Mouse (Mus musculus): Measurements from ENCODE around the gene Ttc7b.
A peak's percentile ranks its signal among the peaks of the same experiment; 100 is the strongest.

Ttc7b gene

DNA sequence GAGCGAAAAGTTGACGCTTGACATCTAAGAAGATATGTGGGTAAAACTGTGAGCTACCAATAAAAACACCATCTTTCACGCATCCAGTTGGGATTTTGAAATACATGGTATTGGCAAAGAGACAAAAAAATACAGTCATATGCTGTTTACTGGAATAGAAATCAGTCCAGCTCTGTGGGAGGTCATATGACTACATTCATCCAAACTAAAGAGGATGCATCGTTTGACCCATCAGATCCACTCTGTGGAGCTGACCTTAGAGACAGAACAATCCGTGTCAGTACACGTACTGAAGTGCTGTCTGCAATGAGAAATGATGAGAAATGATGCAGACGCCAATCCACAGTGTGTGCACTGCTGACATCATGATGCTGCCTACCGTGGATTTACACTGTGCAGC, 190.4 kb downstream of the Ttc7b start:
- DNase-seq (ENCODE audit: low spot score), result no peak

GRCm38 (mm10) chr12:100328998-100329397, 191.6 kb downstream of the Ttc7b start:
- DNase-seq (ENCODE audit: low spot score), result no peak

- peak; percentile 30 for DNase-seq (ENCODE audit: low spot score)
These were observed 192.1 kb downstream of the Ttc7b start for GRCm38 (mm10) chr12:100328557-100328956.

DNA sequence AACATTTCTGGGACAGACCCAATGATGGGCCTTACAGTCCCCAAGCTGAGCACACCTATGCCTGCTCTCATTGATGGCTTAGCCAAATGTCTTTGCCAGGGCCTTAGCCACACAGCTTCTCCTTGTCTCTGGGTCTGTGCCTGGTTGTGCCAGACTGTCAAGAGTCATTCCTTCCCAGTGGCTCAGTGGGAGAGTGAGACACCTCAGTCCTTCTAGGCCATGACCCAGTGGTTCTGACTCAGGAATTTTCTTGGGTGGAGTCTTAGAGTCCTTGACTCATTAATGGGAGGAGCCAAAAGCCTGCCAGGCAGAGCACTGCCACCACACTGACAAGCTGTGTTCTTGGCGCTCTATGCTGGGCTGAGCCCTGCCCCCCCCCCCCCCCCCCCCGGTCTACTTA, 193.9 kb downstream of the Ttc7b start:
- no peak for DNase-seq (ENCODE audit: low spot score)

DNA sequence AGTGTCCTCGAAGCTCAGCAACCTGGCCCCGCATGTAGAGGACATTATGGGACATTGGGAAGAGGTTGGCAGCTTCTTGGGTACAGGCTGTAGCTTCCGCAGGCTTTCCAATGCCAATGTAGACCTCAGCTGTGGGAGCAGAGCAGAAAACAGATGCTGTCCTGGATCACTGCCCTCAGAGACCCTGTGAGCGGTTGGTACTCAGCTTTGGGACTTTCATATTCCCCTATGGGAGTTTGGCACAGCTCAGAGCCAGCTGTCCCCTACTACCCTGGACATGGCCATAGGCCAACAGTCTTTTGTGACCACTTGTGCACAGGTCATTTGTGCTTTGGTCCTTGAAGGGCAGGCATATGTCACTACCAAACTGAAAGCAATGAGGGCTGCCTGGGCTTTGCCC, 195.0 kb downstream of the Ttc7b start:
- DNase-seq (ENCODE audit: low spot score), result no peak

DNA sequence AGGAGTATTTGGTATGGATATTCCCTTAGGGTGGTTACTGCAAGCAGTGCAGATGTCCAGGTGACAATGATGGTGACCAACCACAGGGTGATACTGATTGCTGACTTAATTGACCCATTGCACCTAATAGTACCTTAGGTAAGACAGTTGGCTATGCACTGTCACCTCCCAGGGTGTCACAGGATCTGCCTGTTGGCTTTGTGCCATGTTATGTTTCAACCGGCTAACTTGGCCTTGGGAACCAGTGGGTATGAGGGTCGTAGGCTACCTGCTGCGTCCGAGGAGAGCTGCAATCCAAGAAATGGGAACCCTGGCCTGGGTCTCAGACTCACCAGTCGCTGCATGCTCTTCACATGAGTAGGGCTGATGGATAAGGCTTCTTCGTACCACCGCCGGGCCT, 195.4 kb downstream of the Ttc7b start:
- DNase-seq (ENCODE audit: low spot score), result no peak

GRCm38 (mm10) chr12:100323641-100324040, 197.0 kb downstream of the Ttc7b start:
- no peak for DNase-seq (ENCODE audit: low spot score)

DNA sequence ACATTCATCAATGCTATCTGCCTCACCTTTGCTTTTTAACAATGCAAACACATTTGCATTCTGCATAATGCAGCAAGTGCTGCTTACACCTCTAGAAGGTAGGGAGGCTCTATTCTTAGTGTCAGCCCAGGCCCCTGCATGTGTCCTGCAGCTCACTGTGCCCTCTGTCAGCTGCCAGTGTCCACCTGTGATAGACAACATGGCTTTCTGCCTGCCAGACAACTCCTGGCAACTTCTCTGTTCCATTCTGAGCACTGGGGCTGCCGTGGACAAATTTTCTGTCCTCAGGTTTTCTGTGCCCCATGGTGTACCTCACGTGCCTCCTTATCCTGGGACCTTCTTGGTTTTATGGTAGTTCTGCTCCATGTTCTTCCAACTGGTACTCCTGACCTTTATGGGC, 198.4 kb downstream of the Ttc7b start:
- DNase-seq (ENCODE audit: low spot score), result no peak

DNA sequence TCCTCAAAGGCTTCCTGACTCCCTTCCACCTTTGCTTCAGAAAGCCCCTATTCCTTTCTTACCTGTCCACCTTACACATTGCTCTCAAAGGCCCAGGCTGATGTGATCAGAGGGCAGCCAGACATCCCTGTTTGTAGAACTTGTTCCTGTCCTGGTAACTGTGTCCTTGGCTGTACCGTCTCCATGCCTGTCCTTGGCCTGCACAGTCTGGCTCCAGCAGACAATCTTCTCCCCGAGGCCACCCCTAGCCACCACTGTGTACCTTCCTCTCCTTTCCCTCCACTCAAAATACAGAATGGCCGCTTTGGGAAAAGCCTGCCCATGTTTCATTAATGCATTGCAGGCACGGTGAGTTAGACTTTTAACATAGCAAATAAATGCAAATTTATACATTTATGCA, 199.1 kb downstream of the Ttc7b start:
- no peak for DNase-seq (ENCODE audit: low spot score)

- no peak for DNase-seq (ENCODE audit: low spot score)
These were observed 200.9 kb downstream of the Ttc7b start for GRCm38 (mm10) chr12:100319746-100320145.

GRCm38 (mm10) chr12:100317936-100318335, 202.7 kb downstream of the Ttc7b start:
- no peak for DNase-seq (ENCODE audit: low spot score)

DNA sequence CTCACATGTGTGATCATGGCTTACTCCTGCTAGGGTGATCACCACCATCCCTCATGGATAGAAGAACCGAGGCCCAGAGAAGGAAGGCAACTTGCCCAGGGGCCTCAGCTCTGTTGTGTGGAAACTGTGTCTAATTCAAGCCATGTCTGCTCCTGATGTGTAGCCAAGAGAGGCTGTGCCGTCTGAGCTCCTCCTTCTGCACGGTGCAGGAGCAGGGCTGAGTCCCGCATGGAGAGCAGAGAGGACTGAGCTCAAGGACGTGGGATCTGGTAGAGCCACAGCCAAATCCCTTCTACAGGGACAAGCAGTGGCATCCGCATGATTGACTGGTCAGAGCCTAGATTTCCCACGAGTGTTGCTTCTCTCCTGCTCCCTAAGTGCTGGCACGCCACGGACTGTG, 204.5 kb downstream of the Ttc7b start:
- no peak for DNase-seq (ENCODE audit: low spot score)

GRCm38 (mm10) chr12:100315119-100315885, 205.3 kb downstream of the Ttc7b start:
- no peak for DNase-seq (ENCODE audit: low spot score)

DNA sequence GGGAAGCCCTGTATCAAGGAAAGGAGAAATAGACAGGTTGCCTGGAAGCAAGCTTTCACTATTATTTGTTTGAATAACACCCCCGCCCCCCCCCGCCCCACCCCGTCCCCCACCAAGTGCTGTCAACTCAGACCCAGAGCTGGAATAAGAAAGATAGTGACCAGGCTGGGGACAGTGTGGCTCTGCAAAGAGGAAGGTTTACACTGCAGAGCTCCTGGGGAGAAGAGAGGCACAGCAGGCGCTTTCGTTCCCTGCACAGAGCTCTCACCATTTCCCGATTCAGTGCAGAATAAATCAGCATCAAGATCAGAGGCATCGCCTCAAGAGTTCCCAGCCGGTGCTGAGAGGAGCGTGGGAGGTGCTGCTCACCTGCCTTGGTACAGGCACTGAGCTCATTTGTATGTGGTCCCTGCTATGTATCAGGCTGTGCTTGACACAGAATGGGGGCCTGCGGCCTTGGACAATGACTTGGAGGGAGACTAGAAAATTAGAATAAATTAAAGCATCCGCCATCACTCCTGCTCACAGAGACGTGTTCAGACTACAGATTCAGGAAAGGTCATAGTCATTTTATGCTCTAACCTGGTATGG, 206.7 kb downstream of the Ttc7b start:
- no peak for DNase-seq (ENCODE audit: low spot score)

- no peak for DNase-seq (ENCODE audit: low spot score)
These were observed 207.4 kb downstream of the Ttc7b start for GRCm38 (mm10) chr12:100313209-100313608.

GRCm38 (mm10) chr12:100310471-100311392, 209.9 kb downstream of the Ttc7b start:
- DNase-seq (ENCODE audit: low spot score), result no peak

GRCm38 (mm10) chr12:100309201-100309600, 211.4 kb downstream of the Ttc7b start:
- no peak for DNase-seq (ENCODE audit: low spot score)

DNA sequence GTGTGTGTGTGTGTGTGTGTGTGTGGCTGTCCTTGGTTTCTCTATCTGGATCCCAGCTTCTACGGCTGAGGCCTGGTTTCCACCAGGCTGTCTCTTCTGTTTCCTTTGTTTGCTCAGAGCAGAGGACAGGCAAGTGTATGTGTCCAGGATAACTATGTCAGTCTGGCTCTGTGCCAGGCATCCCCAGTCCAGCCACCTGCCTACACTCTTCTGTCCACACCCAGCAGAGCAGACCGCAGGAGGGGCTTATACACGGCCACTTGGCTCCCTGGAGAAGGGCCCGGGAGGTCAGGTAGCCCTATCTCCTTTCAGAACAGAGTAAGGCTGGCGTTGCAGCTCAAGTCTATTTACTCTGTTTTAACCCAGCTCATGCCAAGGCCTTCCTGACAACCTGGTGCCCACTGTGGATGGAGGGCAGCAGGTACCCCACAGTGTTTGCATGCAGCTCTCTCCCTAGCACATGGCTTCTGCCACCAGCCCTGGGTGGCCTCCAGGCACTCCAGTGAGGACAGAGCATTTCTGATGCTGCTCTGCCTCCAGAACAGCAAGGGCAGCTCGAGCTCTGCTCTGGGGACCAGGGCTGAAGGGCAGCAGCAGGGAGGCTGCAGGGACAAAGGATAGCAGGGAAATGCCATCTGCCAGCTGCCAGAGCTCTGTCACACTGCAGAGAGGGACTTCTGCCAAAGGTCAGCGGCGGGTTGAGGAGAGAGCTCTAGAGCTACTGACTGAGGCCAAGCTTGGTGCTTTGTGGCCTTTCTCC, 212.9 kb downstream of the Ttc7b start:
- DNase-seq (ENCODE audit: low spot score), result no peak

DNA sequence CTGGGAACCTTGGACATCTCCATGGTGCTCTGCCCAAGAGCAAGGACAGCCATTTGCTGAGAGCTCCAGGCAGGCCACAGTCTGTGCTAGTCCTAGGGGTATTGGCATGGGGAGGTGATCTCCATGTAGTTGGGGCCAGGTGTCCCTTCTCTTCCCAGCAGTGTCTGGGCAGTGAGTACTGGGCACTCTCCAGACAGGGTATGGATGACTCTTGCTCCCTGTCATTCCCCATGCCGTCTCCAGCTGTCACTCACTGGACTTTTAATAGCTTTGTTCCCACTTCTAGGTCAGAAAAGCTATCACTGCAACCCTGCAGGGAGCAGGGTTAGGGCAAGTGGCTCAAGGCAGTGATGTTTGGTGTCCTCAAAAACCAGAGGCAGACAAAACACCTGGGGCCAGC, 214.3 kb downstream of the Ttc7b start:
- DNase-seq (ENCODE audit: low spot score), result no peak

DNA sequence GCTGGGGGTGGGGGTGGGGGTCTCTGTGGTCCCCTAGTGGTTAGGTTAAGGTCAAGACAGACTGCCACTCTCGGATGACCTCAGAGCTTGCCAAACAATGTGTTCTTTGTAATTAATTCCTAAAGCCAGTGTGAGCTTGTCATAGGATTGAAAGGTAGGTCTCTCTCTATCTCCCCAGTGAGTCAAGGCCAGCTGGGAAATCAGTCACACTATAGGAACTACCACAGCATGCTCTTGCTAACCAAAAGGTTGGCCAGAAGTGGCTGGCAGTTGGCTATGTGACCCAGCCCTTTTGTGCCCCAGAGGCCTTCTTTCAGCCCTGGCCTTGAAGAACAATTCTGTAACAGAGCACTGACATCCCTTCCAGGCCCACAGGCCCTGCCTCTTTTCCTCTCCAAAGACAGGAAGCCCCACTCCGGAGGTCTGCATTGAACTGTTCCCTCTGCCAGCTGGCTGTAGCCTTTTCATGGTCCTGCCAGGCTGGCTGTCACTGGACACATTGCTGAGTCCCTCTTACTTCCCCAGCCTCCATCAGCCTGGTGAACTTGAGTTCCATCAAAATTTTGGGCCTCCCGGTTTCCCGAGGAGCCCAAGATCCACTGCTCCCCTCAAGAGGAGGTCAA, 215.5 kb downstream of the Ttc7b start:
- DNase-seq (ENCODE audit: low spot score), result no peak

GRCm38 (mm10) chr12:100304280-100304679, 216.3 kb downstream of the Ttc7b start:
- no peak for DNase-seq (ENCODE audit: low spot score)

- no peak for DNase-seq (ENCODE audit: low spot score)
These were observed 217.5 kb downstream of the Ttc7b start for GRCm38 (mm10) chr12:100303141-100303540.

Data from urinary bladder, postnatal 14 days (tissue).